Mouse (Mus musculus): ENCODE measurements around the gene Trip6.

Gene Trip6

DNA sequence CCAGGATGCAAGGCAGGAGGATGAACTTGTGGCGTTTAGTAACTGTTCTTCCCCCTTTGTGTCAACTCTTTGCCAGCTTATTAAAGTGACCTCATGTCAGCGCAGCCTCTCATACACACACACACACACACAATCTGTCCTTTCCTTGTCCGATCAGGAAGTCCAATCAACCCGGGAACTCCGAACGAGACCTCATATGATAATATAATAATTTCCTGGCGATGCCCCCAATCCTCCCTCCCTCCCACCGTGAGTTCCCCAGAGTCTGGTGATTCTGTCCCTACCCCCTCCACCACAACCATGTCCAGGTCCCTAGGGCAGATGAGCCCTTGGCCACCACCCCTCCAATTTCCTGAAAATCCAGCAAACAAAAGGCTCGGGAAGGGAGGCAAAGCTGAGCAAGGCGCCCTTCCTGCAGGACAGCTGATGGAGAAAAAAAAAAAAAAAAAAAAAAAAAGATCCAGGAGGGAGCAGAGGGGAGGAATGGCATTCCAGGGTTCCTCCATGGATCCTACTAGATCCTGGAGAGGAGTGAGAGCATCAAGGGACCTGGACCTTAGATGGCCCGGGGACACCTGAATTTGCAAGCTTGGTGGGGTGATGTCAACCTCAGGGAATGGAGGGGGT lies 24.6 kb upstream of the Trip6 start:
- no peak for DNase-seq (ENCODE audit: low spot score in 2 of 2)

DNA sequence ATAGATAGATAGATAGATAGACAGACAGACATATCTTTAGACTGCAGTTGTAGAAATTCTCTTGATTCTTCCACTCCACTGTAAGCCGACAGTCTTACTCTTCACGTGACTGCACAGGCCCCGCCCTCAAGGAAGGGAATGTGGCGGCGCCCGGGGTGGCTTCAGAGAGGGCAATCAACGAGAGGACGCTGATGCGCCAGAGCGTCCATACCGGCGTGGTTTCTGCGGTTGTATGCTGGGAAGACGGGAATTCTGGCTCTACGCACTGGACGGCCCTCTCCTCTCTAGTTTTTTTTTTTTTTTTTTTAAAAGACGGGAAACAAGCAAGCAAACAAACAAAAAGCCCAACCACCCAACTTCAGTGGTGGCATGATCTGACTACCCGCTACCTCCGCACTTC lies 24.1 kb upstream of the Trip6 start:
- peak; percentile 69 to 80 for DNase-seq (ENCODE audit: low spot score in 2 of 2)

DNA sequence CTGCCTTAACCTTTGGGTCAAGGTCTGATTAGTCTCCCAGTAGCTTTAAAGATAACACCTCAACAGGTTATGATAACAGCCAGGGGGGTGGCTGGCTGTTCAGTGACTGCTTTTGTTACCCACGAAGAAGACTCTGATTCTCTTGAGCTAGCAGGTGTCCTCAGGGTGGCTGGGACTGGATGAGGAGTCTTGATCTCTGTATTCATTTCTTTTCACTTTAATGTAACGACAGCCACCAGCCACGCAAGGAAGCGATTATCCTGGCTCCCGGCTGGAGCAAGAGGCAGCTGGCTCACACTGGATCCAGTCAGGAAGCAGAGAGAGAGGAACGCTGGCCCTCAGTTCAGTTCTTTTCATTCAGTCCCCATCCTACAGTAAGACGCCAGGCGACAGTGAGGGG lies 23.0 kb upstream of the Trip6 start:
- DNase-seq (ENCODE audit: low spot score in 2 of 2): no peak

DNA sequence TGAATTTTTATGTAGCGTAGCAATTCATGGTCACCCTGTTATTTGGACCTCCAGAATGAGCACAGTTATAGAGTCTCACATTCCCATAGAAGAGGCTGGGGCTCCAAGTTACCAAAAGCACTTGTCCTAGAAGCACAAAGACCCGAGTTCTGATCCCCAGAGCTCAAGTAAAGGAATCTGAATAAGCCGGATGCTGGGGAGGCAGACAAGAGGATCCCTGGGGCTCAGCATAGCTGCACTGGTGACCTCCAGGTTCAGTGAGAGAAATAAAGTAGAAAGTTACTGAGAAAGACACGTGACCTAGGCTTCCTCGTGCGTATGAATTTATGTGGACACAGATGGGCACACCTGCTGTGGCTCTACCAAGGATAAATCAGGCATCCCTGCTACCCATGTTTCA lies 20.9 kb upstream of the Trip6 start:
- DNase-seq (ENCODE audit: low spot score in 2 of 2): no peak

DNA sequence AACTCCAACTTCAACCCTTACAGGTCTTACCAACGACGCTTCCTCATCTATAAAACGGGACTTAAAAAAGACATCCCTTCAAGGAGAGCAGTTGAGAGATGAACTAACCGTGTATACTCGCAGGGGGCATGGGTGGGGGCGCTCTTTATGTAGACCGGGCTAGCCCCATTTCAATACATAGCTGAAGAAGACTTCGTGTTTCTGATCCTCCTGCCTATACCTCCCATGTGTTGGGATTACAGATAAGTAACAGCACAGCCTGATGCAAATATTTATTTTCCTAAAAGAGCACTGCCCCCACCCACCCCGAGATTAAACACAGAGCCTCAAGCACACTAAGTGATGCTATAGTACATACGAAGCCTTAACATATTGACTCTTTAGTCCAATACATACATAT lies 20.1 kb upstream of the Trip6 start:
- DNase-seq (ENCODE audit: low spot score in 2 of 2): no peak

DNA sequence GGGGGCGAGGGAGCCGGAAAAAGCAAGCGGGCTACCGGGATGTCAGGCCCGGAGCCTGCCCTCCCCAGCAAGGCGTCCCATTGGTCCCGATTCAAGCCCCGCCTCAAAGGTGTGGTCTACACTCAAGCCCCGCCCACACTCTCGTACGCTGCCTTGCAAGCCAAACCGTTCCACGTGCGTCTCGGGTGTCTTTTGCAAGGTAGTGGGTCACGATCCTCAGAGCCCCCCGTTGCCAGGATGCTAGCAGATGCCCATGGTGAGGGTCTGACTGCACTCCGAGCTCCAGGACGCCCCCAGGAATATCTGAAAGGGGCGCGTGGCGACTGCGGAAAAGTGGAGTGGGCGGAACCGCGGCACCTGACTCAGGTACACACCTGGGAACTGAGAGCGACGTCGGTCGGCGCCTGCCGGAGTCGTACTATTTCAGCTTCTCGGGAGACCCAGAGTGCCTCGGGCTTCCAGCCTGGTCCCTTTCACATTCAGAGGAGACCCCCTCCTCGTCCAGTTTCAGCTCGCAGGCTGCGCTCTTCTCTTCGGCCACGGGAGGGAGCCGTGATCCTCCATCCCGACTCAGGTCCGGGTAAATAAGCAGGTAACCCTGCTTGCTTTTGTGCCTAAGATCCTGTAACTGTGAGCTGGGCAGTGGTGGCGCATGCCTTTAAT lies 19.4 kb upstream of the Trip6 start, which contains the start of gene Slc12a9:
Slc12a9 (minus strand) TSS at position 86 of the 663 bp plus-strand sequence.
- DNase-seq (ENCODE audit: low spot score in 2 of 2): peak; percentile 81 to 88

DNA sequence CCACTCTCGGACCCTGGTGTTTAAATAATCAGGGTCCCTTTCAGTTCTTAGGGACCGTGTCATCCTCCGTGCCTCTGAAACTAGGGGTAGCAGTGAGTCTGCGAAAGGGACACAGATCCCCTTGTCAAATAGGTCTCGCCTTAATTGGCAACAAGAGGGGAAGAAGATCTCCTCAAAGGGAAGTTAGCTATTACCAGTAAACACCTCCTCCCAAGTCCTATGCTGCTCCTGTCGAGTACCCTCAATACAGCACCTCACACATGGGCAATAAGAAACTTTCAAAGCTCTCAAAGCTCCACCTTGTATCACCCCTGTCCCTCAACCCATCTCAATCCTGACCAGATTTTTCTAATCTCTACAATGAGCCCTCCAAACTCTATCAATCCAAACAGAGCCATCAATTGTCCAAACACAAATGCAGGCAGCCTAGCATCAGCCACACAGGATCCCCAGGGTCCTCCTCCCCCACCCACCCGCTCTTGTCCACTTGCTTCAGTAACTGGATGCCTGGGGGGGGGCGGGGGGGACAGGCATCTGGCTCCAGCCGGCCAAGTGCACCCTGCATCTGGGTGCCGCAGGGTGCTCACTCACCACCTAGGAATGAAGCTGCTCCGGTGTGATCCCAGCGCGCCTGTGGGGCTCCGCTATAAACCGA lies 18.8 kb upstream of the Trip6 start:
- DNase-seq (ENCODE audit: low spot score in 2 of 2): no peak

DNA sequence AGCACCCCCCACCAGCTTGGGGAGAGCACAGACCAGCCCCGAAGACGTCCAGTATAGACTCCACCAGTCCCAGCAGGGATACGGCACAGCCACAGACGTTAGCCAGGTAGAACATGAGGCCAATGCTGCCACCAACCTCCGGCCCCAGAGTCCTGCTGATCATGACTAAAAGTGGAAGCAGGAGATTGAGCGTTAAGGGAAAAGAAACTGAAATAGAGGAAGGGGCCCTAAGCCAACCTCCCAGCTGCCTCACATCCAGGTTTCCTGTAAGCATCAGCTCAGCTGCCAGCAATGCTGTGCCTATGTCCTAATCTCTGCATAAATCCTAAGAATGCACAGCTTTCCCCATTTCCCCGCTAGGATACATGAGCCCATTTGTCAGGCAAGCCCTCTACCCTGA lies 16.7 kb upstream of the Trip6 start:
- no peak for DNase-seq (ENCODE audit: low spot score in 2 of 2)

DNA sequence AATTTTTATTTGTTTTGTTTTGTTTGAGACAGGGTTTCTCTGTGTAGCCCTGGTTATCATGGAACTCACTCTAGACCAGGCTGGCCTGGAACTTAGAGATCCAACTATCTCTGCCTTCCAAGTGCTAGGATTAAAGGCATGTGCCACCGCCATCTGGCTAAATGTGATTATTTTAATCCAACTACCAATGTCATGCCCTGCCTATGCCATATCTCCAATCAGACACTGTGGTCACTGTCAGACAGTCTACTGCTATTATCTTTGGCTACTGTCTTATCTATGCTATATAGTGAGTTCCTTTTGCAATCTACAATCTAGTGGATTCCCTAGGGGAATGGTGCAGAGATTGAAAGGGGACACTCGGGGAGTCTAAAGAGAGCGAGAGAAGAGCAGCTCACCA lies 6.8 kb upstream of the Trip6 start:
- no peak for DNase-seq (ENCODE audit: low spot score in 2 of 2)

DNA sequence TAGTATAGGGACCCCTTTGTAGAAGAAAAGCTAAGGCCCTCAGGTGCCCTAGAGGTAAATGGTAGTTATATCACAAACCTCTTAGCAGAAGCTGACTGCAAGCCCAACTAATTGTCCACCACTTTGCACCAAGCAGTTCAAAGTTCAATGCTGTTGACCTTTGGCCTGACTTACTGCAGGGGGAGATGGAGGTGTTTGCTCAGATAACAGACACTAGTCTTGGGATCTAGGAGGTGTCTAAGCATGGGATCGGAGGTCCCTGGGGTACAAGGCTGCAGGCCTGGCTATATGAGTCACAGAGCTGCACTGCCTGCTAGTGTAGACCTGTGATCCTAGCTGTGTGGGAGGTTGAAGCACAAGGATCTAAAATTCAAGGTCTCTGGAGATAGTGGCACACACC lies 4.4 kb upstream of the Trip6 start:
- DNase-seq (ENCODE audit: low spot score in 2 of 2): no peak

DNA sequence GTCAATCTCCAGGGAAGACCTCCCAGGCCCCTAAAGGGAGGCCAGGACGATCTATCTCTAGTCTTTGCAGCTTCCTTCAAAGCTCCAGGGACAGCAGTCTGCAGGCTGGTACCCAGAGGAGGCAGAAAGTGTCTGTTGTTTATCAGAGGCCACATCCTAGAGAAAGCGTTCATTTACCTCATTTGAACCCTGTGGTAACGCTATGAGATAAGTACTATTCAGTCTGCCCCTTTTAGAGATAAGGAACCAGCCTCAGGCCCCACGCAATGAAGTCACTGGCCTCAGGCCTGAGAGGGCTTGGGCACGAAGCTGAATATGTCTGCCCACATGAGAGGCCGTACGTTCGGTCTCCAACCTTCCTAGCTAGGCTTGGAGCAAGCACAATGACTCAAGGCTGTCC lies 3.2 kb upstream of the Trip6 start:
- DNase-seq (ENCODE audit: low spot score in 2 of 2): no peak

DNA sequence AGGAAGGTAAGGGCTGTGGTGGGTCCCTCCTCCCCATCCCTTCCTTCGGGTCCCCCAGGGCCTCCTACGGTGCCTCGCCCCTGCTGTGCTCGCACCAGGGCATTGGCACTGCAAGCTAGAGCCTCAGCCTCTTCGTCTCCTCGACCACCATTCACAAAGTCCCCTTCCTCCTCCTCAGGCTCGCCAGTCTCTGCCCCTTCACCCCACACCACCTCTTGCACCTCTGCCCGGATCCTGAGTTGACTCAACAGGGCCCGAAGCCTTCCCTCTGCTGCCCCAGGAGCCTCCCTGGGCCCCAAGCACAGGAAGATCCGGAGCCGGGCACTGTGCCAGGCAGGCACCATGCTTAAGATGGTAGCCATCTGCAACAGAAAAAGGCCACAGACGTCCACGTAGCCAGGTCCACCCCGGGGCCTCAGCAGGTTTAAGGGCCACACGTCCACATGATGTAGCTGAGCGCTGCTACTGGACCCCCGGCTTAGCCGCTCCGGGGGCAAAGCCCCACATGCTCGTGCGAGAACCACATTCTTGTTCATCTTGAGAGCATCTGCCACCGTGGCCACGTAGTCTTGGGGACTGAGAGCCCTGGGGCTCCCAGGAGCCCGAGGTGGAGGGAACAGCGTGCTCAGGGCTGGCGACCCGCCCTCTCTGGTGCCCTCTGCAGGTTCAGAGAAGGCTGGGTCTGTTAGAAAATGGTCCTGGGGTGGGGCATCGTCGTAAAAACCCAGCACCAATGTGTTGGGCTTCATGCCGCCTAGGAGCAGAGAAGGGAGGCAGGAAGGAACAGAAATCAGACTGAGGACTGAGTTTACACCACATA lies 1.1 kb upstream of the Trip6 start:
- no peak for DNase-seq (ENCODE audit: low spot score in 2 of 2)

DNA sequence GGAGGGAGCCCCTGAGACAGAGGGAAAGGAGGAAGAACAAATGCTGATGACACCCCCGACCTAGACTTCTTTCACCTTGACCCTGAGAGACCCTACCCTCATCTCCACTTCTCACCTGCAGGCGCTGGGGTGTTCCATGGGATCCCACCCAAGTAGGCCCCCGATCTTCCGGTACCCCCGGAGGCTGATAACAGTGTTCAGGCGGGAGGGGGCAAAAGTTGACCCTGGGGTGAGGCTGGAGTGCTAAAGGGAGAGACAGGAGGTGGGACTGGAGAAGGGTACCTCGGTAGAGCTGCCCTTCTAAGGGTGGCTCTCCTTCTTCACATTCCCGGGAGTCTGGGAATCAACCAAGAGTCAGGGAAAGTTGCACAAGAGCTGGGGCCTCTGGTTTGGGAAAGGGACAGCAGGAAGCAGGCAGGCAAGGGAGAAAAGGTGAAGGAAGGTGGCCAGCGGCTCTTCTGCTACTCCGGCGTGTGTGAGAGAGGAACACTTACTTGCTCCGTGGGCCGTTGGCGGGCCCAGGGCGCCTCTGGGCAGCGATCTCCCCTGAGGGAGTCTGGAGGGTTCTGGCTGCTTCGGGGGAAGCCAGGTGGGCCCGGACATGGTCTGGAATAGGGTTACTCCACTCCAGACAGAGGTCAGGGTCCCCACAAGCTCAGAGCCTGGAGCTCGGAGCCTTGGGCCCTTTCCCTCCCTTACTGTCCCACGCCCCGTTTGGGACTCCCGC lies 575 bp downstream of the Trip6 start:
- no peak for DNase-seq (ENCODE audit: low spot score in 2 of 2)

DNA sequence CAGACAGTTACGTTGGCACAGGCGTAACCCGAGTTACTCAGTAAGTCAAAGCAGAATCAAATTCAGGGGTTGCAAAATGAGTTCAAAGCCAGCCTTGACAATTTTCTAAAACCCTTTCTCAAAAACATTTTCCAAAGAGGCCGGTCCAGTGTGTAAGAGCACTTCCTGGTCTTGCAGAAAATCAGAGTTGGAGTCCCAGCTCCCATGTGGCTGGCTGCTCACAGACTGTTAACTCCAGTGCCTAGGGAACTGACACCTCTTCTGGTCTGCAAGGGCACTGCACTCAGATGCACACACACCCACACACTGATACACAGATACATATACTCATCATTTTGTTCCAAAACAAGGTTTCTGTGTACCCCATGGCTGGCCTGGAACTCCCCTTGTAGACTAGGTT lies 5.8 kb downstream of the Trip6 start:
- no peak for DNase-seq (ENCODE audit: low spot score in 2 of 2)

DNA sequence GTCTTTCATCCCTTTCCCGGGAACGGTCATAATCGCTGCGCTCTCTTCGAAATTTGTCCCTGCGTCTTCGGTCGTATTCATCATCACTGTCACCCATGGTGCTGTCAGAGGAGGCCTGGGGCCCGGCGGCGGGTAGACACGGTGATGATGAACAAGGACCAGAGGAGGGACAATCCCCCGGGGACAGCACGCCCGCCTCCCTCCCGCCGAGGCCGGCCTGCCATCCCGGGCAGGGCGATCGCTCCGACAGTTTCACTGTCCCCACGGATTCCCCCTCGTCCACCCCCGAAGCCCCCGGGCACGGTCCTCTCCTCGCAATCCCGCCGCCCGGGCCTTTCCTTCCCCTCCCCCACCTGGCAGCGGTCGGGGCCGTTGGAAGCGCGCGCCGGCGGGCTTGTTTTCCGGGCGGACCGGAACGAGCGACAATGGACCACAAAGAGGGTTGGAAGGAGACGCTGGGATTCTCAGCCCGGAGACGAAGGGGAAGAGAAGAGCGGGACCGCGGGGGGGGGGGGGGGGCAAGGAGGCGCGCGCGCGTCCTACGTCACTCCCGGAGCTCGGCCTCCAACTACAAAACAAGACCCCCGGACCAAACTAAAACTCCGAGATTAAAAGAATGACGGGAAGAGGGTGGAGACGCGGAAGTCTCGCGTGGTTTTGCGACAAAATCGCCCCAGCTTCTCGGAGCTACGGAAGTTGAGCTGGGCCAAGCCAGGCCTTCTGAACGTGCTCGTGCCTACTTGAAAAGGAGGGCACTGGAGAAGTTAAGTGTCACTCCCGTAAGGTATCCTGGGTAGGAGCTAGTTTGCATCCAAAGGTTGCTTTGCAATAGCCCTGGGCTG lies 6.9 kb downstream of the Trip6 start, which contains the start of gene Srrt:
Srrt (minus strand) TSS at position 604 of the 842 bp plus-strand sequence.
- DNase-seq (ENCODE audit: low spot score in 2 of 2): peak; percentile 75 to 86

DNA sequence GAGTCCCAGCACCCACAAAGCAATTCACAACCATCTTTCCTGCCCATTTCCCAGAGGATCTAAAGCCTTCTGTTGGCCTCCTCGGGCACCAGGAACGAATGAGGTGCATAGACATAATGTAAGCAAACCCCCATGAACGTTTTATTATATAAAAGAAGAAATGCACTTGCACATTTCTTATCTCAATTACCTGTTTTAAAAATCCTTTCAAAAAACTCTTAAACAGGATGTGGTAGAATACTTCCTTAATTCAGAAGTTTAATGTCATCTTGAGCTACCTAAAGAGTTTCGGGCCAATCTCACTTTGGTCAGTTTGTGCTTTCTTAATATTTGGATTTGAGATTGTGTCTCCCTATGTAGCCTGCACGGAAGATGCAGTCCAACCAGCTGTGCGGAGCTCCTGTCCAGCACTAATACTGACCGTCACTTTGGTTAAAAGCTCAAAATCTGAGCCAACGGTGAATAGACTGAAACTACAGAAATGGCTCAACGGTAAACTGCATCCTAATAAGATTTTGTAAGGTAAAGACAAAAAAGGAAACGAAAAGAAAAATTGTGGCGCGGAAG lies 7.7 kb downstream of the Trip6 start:
- DNase-seq (ENCODE audit: low spot score in 2 of 2): no peak

DNA sequence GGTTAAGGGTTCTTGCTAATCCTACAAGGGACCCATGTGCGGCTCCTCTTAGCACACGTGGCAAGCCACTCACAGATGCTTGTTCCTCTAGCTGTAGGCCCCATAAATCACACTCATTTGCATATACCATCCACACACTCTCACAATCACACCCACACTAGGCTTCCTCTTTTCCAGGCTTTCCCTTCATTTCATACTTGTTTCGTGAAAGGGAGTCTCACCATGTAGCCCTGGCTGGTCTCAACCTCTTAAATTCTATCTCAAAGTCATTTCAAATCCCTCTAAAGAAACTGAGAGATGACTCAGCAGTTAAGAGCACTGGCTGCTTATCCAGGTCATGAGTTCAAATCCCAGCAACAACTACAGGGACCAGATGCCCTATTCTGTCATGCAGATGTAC lies 8.4 kb downstream of the Trip6 start:
- DNase-seq (ENCODE audit: low spot score in 2 of 2): no peak

DNA sequence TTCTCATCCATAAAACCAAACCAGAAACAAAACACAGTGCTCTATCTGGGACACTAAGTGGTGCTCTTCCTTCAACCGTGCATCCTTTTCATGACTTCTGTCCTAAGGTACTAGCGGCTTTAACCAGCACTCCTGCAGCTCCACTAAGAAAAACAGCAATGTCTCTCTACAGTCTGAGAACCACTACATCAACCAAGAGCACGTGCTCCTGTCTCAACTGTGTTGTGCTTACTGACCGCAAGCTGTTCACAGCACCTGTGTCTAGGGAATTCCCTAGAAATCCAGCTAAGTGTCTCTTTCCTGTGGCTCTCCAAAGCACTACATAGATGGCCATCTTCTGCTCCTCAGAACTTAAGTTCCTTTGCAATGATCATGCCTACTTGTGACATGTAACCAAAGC lies 9.4 kb downstream of the Trip6 start:
- no peak for DNase-seq (ENCODE audit: low spot score in 2 of 2)

DNA sequence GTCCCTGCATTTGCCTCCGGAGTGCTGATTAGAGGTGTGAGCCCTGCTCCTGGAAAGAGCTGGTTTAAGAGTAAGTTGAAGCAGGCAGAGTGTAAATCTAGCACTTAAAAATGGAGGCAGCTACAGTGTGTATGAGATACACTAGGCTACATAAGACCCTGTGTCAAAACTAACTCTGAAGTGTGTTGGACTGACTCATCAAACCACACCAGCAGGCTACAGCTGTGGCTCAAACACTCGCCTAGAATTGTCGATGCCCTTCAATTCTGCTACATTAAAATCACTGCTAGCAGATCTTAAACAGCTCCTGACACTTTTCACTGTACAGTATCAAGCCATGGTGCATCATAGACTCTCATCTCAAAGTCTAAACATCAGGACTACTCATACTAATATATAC lies 10.0 kb downstream of the Trip6 start:
- DNase-seq (ENCODE audit: low spot score in 2 of 2): no peak

DNA sequence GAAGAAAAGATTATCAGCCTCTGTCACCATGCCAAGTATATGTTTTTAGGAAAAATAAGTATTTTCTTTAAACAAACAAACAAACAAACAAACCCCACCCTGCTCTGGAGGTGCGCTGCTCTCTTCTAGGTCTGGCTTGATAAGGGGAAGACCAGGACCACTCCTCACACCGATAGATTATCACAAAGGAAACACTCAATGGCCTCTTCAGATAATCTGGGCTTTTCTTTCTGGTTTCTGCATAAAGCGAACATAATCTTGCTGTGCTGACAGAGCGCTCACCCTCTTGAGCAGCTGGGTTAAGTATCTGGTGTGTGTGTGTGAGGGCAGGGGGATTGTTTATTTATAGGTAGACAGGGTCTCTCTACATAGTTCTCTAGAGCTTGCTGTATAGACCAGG lies 10.6 kb downstream of the Trip6 start:
- no peak for DNase-seq (ENCODE audit: low spot score in 2 of 2)
